Mouse (Mus musculus) thymus, adult 2 months (tissue): ENCODE measurements around the gene Rad51d.

Experiments used
- CTCF ChIP-seq: fragments of 200-500 bp; IDR thresholded peaks from 2 replicates; pipeline ENCODE4 v1.5.1; 2012; ENCODE audit warnings: mild to moderate bottlenecking, control low read depth, low read length, moderate library complexity, borderline replicate concordance; ENCODE audit not compliant: control insufficient read depth, poor library complexity, insufficient read depth; ENCODE audit errors: extremely low read depth
- POLR2A ChIP-seq: fragments of 200-500 bp; IDR thresholded peaks from 2 replicates; pipeline ENCODE4 v1.6.1; 2012; ENCODE audit warnings: mild to moderate bottlenecking, low read length, control low read depth, moderate library complexity; ENCODE audit not compliant: control insufficient read depth, poor library complexity, insufficient read depth; ENCODE audit errors: extremely low read depth

GRCm38 (mm10) chr11:82886559-82886958 is 3.9 kb downstream of the Rad51d start:
- TF ChIP-seq POLR2A: no peak
- no peak for TF ChIP-seq CTCF
